Mouse (Mus musculus): ENCODE data around the gene Map3k14. TPM values are rescaled to one million over a fixed set of nuclear protein-coding genes. Genes with fewer than 3 reads are reported as not detected.

The Map3k14 gene
- polyA plus RNA-seq, 1 experiment from 2014 or later: 6.0 TPM

DNA sequence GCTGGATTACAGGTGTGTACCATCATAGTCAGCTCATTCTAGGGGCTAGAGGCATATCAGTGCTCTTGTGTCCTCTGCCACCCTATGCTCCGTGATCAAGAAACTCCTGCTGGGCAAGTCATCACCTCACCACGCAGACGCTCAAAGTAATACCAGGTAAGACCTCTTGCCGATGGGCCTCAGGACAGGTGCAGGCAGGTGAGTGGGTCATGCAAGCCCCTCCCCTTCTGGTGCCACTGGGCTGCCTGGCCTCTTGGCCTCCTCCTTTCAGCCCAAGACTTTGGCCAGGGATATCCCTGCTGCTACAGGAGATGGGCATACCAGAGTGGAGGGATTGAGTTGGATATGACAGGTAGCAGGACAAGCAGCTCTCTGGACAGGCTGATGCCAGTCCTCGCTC lies 48.0 kb downstream of the Map3k14 start:
- Histone ChIP-seq H3K4me1 (peaks cover 7% of the 10 kb centered on the region), H3K27me3 (peaks cover 26% of the 10 kb centered on the region), H3K9ac (replicated peaks) (no peak overlapping the region), H3K27ac (replicated peaks) (no peak overlapping the region), H3K36me3 (peaks cover 42% of the 10 kb centered on the region), H3K4me3 (no peak overlapping the region), H3K9me3 (no peaks in the 10 kb centered on the region), H3K4me2 (replicated peaks) (no peak overlapping the region)
- WGBS: 89% methylated on average over 5 of the region's 5 CpGs
- ATAC-seq (ENCODE audit: low FRiP score, low read depth): no peak

DNA sequence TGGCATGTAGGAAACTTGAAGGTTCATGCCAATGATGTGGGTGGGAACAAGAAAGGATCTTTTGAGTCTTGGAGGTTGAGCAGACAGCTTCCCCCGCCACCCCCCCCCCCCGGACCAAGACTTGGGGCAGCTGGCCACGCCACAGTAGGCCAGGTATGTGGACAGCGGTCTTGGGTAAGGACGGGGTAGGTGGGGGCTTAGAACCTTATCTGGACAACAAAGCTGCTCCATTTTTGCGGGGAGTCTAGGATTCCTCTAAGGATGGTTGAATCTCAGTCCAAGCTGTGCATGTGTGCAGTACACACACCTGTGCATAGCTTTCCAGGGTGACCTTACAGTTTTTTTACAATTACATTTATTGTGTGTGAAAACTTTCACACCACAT lies 48.8 kb downstream of the Map3k14 start:
- H3K27ac ChIP-seq (replicated peaks): peak overlapping the region; percentile 70; the same call in 1 of the 2 replicates
- H3K4me3 ChIP-seq: peak overlapping the region; percentile 54
- H3K9ac ChIP-seq (replicated peaks): peak overlapping the region; percentile 49
- whole genome bisulfite sequencing: 22% methylated on average over 6 of the region's 6 CpGs
- peak; percentile 58; the same call in 1 of the 2 replicates for ATAC-seq (ENCODE audit: low FRiP score, low read depth)
- peaks cover 7% of the 10 kb centered on the region for H3K4me1 ChIP-seq
- H3K9me3 ChIP-seq: 0 out of 2 replicates have a peak, but pooled peaks cover 4% of the 10 kb centered on the region
- H3K27me3 ChIP-seq: peaks cover 26% of the 10 kb centered on the region
- peaks cover 34% of the 10 kb centered on the region for H3K36me3 ChIP-seq
- peak overlapping the region; percentile 96 for H3K4me2 ChIP-seq (replicated peaks)

DNA sequence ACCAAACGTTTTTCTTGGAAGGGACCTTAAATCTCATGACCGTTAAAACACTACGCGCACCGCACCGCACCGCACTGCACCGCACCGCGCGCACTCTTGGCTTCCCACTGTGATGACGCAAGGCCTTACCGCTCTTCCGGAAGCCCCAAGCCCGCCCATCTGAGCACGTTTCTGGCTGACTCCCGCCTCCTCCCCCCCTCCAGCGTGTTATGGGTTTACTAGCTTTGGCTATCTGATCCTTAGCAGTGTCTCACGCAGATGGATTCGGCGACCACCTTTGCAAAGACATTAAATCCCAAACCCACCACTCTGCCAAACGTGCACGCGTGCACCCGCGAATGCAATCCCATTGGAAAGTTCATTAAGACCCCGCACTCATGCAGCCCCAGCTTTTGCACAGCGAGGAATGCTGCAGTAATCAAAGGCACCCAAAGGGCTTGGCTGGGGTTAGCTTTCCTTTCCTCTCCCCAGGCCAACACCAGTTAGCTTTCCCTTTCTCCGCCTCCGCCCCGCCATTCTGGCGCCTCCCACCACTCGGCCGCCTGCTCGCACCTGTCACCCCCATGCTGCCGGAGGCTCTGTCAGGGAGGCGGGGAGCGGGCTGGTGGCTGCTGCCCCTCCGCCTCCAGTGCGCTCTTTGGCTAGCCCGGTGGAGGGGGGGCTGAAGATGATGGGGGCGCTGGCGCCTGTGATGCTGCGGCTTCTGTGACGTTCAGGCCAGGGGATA lies 49.3 kb downstream of the Map3k14 start, which contains the start of gene Spata32:
TSS of gene Spata32 (minus strand) at position 643 of the 727 bp plus-strand sequence.
- 0 out of 2 replicates have a peak, but pooled peaks cover 4% of the 10 kb centered on the region for H3K9me3 ChIP-seq
- 1% methylated on average over 44 of the region's 45 CpGs for WGBS
- H3K4me3 ChIP-seq: peak within 1 kb of the TSS; percentile 54
- ATAC-seq (ENCODE audit: low FRiP score, low read depth): peak; percentile 81
- H3K27me3 ChIP-seq: peaks cover 26% of the 10 kb centered on the region
- H3K4me2 ChIP-seq (replicated peaks): peak within 1 kb of the TSS; percentile 96
- peaks cover 29% of the 10 kb centered on the region for H3K36me3 ChIP-seq
- H3K9ac ChIP-seq (replicated peaks): peak within 1 kb of the TSS; percentile 49
- peaks cover 7% of the 10 kb centered on the region for H3K4me1 ChIP-seq
- H3K27ac ChIP-seq (replicated peaks): peak within 1 kb of the TSS; percentile 70; the same call in 1 of the 2 replicates

DNA sequence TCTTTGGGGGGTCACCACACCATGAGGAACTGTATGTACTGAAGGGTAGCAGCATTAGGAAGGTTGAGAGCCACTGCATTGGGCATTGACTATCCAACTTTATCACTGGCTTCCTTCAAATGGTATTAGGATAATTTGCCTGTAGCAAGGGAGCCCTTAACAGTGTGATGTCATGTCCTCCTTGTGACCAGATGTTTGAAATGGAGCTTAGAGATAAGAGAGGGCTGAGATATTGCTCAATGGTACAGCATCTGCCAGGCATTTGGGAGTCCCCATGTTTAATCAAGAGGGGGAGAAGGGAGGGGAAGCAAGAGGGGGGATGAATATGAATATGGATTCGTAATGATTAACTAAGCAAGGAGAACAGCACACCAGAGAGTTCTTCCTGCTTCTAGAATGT lies 51.9 kb downstream of the Map3k14 start:
- Histone ChIP-seq H3K27ac (replicated peaks) (no peak overlapping the region), H3K9me3 (0 out of 2 replicates have a peak, but pooled peaks cover 4% of the 10 kb centered on the region), H3K4me3 (no peak overlapping the region), H3K27me3 (peaks cover 26% of the 10 kb centered on the region), H3K4me1 (peaks cover 7% of the 10 kb centered on the region), H3K4me2 (replicated peaks) (no peak overlapping the region), H3K9ac (replicated peaks) (no peak overlapping the region), H3K36me3 (peaks cover 13% of the 10 kb centered on the region)
- WGBS: 77% methylated on average over 1 of the region's 1 CpGs
- no peak for ATAC-seq (ENCODE audit: low FRiP score, low read depth)

DNA sequence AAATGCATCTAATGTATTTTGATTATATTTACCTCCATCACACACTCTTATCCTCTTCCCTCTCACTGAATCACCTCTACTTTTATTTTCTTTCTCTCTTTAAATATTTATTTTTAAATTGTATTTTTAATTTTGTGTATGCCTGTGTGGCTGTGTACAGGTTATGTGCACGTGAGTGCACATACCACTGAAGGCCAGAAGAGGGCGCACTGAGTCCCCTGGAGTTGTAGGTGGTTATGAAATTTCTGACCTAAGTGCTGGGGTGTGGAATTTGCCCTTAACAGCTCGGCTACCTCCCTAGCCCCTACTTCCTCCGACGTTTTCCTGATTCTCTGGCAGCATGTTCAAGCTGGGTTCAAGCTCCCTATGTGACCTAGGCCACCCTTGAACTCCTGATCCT lies 53.6 kb downstream of the Map3k14 start:
- no peak for ATAC-seq (ENCODE audit: low FRiP score, low read depth)
- 86% methylated on average over 5 of the region's 5 CpGs for WGBS
- 0 out of 2 replicates have a peak, but pooled peaks cover 4% of the 10 kb centered on the region for H3K9me3 ChIP-seq
- H3K27ac ChIP-seq (replicated peaks): no peak overlapping the region
- H3K4me1 ChIP-seq: peaks cover 7% of the 10 kb centered on the region
- no peak overlapping the region for H3K9ac ChIP-seq (replicated peaks)
- no peak overlapping the region for H3K4me3 ChIP-seq
- no peaks in the 10 kb centered on the region for H3K36me3 ChIP-seq
- peaks cover 24% of the 10 kb centered on the region; the same call in 1 of the 2 replicates for H3K27me3 ChIP-seq
- H3K4me2 ChIP-seq (replicated peaks): no peak overlapping the region

DNA sequence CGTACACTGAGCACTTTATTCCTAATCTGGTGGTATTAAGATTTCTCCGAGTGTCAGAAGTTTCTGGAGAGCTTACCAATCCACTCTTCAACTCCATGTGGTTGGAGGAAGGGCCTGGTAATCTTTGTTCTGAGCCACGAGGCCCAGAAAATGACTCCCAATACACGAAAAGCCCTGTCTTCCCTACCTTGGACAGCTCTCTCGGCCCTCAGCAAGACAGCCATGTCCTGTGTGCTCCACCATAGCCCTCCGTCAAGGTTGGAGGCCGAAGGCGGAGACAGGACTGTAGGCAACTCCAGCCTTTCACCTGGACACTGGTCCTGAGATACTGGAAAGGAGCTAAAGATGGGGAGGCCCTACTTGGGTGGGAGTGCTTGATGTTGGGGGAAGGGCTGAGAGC lies 57.0 kb downstream of the Map3k14 start:
- Histone ChIP-seq H3K4me1 (no peaks in the 10 kb centered on the region), H3K4me3 (no peak overlapping the region), H3K4me2 (replicated peaks) (no peak overlapping the region), H3K9ac (replicated peaks) (no peak overlapping the region), H3K27ac (replicated peaks) (no peak overlapping the region), H3K27me3 (0 out of 2 replicates have a peak, but pooled peaks cover 7% of the 10 kb centered on the region), H3K9me3 (0 out of 2 replicates have a peak, but pooled peaks cover 4% of the 10 kb centered on the region), H3K36me3 (no peaks in the 10 kb centered on the region)
- no peak for ATAC-seq (ENCODE audit: low FRiP score, low read depth)
- 74% methylated on average over 8 of the region's 8 CpGs for WGBS

DNA sequence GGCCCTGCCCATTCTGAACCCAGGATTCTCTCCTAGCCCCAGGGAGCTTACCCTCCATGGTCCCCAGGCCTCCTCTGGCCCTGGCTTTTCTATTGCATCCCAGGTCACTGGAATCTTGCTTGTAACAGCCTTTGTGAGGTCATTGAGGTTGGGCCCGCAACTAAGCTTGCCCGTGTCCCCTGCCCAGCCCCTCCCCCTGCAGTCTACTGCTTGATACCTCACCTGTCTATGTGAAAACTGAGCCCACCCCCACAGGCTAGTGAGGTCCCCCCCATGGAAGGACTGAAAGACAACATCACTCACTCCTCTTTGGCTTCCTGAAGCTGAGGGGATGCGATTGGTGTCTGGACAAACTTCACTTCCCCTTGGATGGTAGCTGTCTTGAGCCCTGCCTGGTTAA lies 58.8 kb downstream of the Map3k14 start, which contains the start of gene 1700023F06Rik:
TSS of gene 1700023F06Rik (minus strand) at position 101 of the 400 bp plus-strand sequence.
- ATAC-seq (ENCODE audit: low FRiP score, low read depth): no peak
- WGBS: 81% methylated on average over 3 of the region's 3 CpGs
- H3K27me3 ChIP-seq: 0 out of 2 replicates have a peak, but pooled peaks cover 7% of the 10 kb centered on the region
- no peaks in the 10 kb centered on the region for H3K9me3 ChIP-seq
- H3K4me3 ChIP-seq: no peak within 1 kb of the TSS
- H3K4me2 ChIP-seq (replicated peaks): no peak within 1 kb of the TSS
- no peaks in the 10 kb centered on the region for H3K4me1 ChIP-seq
- no peak within 1 kb of the TSS for H3K9ac ChIP-seq (replicated peaks)
- H3K36me3 ChIP-seq: no peaks in the 10 kb centered on the region
- no peak within 1 kb of the TSS for H3K27ac ChIP-seq (replicated peaks)

DNA sequence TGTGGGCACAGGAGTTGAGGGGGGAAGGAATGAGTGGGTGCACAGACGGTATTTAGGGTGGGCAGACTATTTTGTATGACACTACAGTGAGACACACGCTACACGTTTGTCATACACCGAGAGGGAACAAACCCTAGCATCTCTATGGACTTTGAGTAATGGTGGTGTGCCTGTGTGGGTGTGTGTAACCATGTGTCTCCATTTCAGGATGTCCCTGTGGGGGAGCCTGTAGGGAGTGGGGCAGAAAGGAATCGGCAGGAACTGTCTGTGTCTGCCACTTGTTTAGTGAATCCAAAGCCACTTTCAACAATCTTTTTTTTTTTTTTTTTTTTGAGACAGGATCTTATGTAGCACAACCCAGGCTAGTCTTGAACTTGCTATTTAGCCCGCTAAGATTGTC lies 61.1 kb downstream of the Map3k14 start:
- Histone ChIP-seq H3K4me3 (no peak overlapping the region), H3K27me3 (peaks cover 17% of the 10 kb centered on the region), H3K4me2 (replicated peaks) (no peak overlapping the region), H3K27ac (replicated peaks) (no peak overlapping the region), H3K36me3 (no peaks in the 10 kb centered on the region), H3K9ac (replicated peaks) (no peak overlapping the region), H3K4me1 (peaks cover 7% of the 10 kb centered on the region; the same call in 1 of the 2 replicates), H3K9me3 (no peaks in the 10 kb centered on the region)
- WGBS: 93% methylated on average over 6 of the region's 6 CpGs
- ATAC-seq (ENCODE audit: low FRiP score, low read depth): no peak

DNA sequence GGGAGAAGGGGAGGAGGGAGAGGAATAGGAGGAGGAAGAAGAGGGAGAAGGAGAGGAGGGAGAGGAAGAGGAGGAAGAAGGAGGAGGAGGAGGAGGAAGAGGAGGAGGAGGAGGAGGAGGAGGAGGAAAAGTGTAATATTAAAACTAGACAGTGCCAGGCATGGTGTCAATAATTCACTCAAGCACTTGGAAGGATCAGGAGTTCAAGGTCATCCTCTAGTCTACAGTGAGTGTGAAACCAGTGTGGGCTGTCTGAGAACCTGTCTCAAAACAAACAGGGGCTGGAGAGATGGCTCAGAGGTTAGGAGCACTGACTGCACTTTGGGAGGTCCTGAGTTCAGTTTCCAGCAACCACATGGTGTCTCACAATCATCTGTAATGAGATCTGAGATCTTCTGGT lies 64.9 kb downstream of the Map3k14 start:
- no peak overlapping the region for H3K27ac ChIP-seq (replicated peaks)
- no peak for ATAC-seq (ENCODE audit: low FRiP score, low read depth)
- peaks cover 48% of the 10 kb centered on the region for H3K27me3 ChIP-seq

DNA sequence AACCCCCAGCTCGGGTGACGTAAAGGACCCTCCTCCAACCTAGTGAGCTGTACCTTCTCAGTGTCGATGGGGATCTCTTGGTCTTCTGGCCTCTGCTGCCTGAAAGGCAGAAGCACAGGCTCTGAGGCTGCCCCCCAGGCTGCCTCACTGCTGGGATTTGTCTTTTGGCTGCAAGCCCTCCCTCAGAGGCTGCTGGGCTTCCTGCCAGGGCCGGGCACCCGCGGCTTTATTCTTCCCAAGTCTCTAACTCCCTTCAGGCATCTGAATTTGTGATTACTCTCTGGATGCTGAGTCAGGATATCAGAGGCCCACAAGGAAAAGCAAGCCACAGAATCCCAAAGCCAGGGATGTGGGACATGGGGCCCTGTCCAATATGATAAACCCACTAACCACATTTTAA lies 65.6 kb downstream of the Map3k14 start:
- peaks cover 22% of the 10 kb centered on the region for H3K4me1 ChIP-seq
- H3K9me3 ChIP-seq: no peaks in the 10 kb centered on the region
- no peak overlapping the region for H3K4me2 ChIP-seq (replicated peaks)
- WGBS: 25% methylated on average over 6 of the region's 6 CpGs
- no peak overlapping the region for H3K27ac ChIP-seq (replicated peaks)
- peaks cover 56% of the 10 kb centered on the region for H3K27me3 ChIP-seq
- no peak for ATAC-seq (ENCODE audit: low FRiP score, low read depth)
- H3K4me3 ChIP-seq: no peak overlapping the region
- H3K36me3 ChIP-seq: no peaks in the 10 kb centered on the region
- H3K9ac ChIP-seq (replicated peaks): no peak overlapping the region

More for the DNA sequence above, 64.9 kb downstream of the Map3k14 start:
- peaks cover 22% of the 10 kb centered on the region for H3K4me1 ChIP-seq
- H3K4me2 ChIP-seq (replicated peaks): no peak overlapping the region
- no peaks in the 10 kb centered on the region for H3K36me3 ChIP-seq
- no peak overlapping the region for H3K9ac ChIP-seq (replicated peaks)
- H3K4me3 ChIP-seq: no peak overlapping the region
- H3K9me3 ChIP-seq: no peaks in the 10 kb centered on the region

DNA sequence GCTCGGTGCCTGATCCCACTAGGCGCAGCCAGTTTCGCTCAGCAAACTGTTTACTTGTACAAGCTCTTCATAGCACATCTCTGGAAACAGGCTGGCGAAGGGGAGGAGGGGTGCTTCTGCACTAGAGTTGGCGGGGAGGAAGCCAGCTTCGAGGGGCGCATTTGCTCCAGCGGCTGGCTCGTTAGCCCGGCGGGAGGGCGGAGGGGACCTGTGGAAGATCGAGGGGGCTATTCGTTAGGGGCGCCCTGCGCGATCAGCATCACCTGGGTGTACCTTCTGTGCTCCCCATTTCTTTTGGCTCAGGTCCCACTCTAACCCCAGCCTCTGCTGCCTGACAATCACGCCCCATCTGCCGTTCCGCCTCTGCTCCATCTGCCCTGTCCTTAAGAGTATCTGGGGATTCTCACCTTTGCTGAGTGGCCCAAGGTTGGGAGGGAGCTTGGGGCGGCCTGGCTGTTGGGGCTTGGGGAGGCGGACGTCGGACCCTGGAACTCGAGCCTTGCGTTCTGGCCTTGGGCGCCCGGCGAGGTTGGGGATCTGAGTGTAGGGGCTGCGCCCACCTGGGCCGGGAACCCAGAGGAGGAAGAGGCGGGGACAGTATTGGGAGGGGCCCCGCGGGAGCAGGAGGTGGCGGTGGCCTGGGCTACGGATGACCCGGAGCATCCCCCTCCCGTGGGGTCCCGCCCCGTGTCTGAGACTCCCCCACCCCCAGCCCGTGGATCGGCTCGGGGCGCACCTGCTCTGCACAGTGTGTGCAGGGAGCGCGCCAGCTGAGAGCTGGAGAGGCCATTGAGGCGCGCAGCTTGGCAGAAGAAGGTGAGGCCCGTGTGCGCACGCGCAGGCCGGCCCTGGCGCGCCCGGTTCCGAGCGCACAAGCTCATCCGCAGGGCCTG lies 68.1 kb downstream of the Map3k14 start:
- H3K36me3 ChIP-seq: no peaks in the 10 kb centered on the region
- WGBS: 2% methylated on average over 59 of the region's 59 CpGs
- peak overlapping the region; percentile 51 for H3K9ac ChIP-seq (replicated peaks)
- H3K9me3 ChIP-seq: no peaks in the 10 kb centered on the region
- peaks cover 22% of the 10 kb centered on the region for H3K4me1 ChIP-seq
- peaks cover 81% of the 10 kb centered on the region for H3K27me3 ChIP-seq
- no peak overlapping the region for H3K27ac ChIP-seq (replicated peaks)
- ATAC-seq (ENCODE audit: low FRiP score, low read depth): no peak
- peak overlapping the region; percentile 67 for H3K4me2 ChIP-seq (replicated peaks)
- peak overlapping the region; percentile 45 for H3K4me3 ChIP-seq

DNA sequence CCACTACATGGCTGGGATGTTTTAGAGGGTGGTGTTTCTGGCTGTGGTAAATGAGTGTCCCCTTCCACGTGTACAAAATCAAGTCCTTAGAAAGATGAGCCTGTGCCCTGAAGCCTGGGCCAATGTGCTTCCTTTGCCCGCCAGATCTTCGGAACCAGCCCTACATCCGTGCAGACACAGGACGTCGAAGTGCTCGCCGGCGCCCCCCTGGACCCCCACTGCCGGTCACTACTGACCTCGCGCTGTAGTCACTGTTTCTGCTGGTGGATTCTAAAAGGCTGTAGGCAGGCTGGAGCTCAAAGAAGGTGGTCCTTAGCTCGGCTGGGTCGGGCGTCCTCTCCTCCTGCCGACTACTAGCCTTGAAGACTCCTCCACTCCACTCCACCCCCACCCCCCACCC lies 68.9 kb downstream of the Map3k14 start:
- peak overlapping the region; percentile 67 for H3K4me2 ChIP-seq (replicated peaks)
- 0 out of 2 replicates have a peak overlapping the region, but pooled peaks have one; percentile 45 for H3K4me3 ChIP-seq
- H3K9me3 ChIP-seq: no peaks in the 10 kb centered on the region
- no peaks in the 10 kb centered on the region for H3K36me3 ChIP-seq
- H3K4me1 ChIP-seq: peaks cover 22% of the 10 kb centered on the region
- H3K27ac ChIP-seq (replicated peaks): no peak overlapping the region
- no peak for ATAC-seq (ENCODE audit: low FRiP score, low read depth)
- peaks cover 89% of the 10 kb centered on the region for H3K27me3 ChIP-seq
- H3K9ac ChIP-seq (replicated peaks): no peak overlapping the region
- WGBS: 3% methylated on average over 16 of the region's 16 CpGs
